Mouse (Mus musculus) olfactory bulb, adult 2 months (tissue): Measurements from ENCODE around the gene Lrrc51.

Source experiments
- CTCF ChIP-seq: fragments of 200-500 bp; IDR thresholded peaks from 2 replicates; pipeline ENCODE4 v1.5.1; 2012; ENCODE audit warnings: low read depth, mild to moderate bottlenecking, low read length, moderate library complexity; ENCODE audit not compliant: insufficient read depth
- POLR2A ChIP-seq: fragments of 200-500 bp; IDR thresholded peaks from 2 replicates; pipeline ENCODE4 v1.6.1; 2012; ENCODE audit warnings: mild to moderate bottlenecking, low read depth, low read length, moderate library complexity; ENCODE audit not compliant: insufficient read depth

GRCm38 (mm10) chr7:101955276-101955675 lies 21.6 kb upstream of the Lrrc51 start:
- TF ChIP-seq POLR2A (no peak), CTCF (no peak)
